Comparison of ENCODE assay signal across 33 mouse cellular contexts in genomic region chr1:39180517-39180916, GRCm38 (mm10). TPM values are rescaled to one million over a fixed set of nuclear protein-coding genes. Genes with fewer than 3 reads are reported as not detected.
DNase-seq lines count a peak whose midpoint lies in the region; ATAC-seq and TF ChIP-seq lines count a peak whose summit lies in the region.
"Had no signal": no experiment of that assay in that cellular context is flagged by ENCODE, and none has a peak within 500 bp of the region (broad histone marks: within the 10 kb centered on the region; RNA-seq: fewer than 3 reads in every experiment).

No protein-coding gene starts in this region.

- no peaks in the 10 kb centered on the region for H3K4me1 ChIP-seq in midbrain, embryonic 11.5 days (ENCODE audit: control insufficient read depth, insufficient read depth, low read length)
- H3K4me1 ChIP-seq in midbrain, embryonic 15.5 days, result no peaks in the 10 kb centered on the region
- H3K4me1 ChIP-seq: forebrain, embryonic 10.5 days; hindbrain, embryonic 12.5 days; intestine, embryonic 15.5 days; limb, embryonic 10.5 days; limb, embryonic 15.5 days; neural tube, embryonic 12.5 days had no signal

- H3K27me3 ChIP-seq in midbrain, embryonic 11.5 days (ENCODE audit: control insufficient read depth, insufficient read depth, low read length), result no peaks in the 10 kb centered on the region
- H3K27me3 ChIP-seq in midbrain, embryonic 15.5 days (replicated peaks), result no peaks in the 10 kb centered on the region
- no peaks in the 10 kb centered on the region for H3K27me3 ChIP-seq in Patski
- H3K27me3 ChIP-seq: CH12.LX; embryonic facial prominence, embryonic 13.5 days; hindbrain, embryonic 12.5 days; intestine, embryonic 15.5 days; limb, embryonic 15.5 days; neural tube, embryonic 12.5 days had no signal

- H3K9ac ChIP-seq in midbrain, embryonic 11.5 days (ENCODE audit: low read length), result no peak overlapping the region
- no peak overlapping the region for H3K9ac ChIP-seq in midbrain, embryonic 15.5 days
- H3K9ac ChIP-seq: embryonic facial prominence, embryonic 13.5 days; hindbrain, embryonic 12.5 days; intestine, embryonic 15.5 days; limb, embryonic 15.5 days; liver, embryonic 14.5 days; neural tube, embryonic 12.5 days had no signal

- no peak overlapping the region for H3K4me3 ChIP-seq in layer of hippocampus, adult 2 months
- H3K4me3 ChIP-seq in midbrain, embryonic 11.5 days (ENCODE audit: low read depth, low read length), result no peak overlapping the region
- no peak overlapping the region for H3K4me3 ChIP-seq in midbrain, embryonic 15.5 days
- H3K4me3 ChIP-seq: embryonic facial prominence, embryonic 13.5 days; forebrain, embryonic 10.5 days; hindbrain, embryonic 12.5 days; intestine, embryonic 15.5 days; limb, embryonic 10.5 days; limb, embryonic 15.5 days; myocyte; neural tube, embryonic 12.5 days had no signal

- POLR2A ChIA-PET in Patski (lab: Charles Lee), result no interaction called here

- peak; percentile 60 for TF ChIP-seq CTCF in layer of hippocampus, adult 2 months (conservative IDR thresholded peaks at IDR 0.05)
- peak; percentile 30 for TF ChIP-seq CTCF in Patski (IDR thresholded peaks at IDR 0.05)

- WGBS in midbrain, embryonic 11.5 days, result 94% methylated on average over 1 of the region's 1 CpGs
- 97% methylated on average over 1 of the region's 1 CpGs for WGBS in midbrain, embryonic 15.5 days

- in situ Hi-C loops in Patski (cut with MboI; ENCODE audit: low pct_unique_long_range_greater_than_20kb), result no loop called here

- H3K36me3 ChIP-seq in midbrain, embryonic 11.5 days (ENCODE audit: control insufficient read depth, insufficient read depth, low read length), result no peaks in the 10 kb centered on the region
- no peaks in the 10 kb centered on the region for H3K36me3 ChIP-seq in midbrain, embryonic 15.5 days (replicated peaks)
- H3K36me3 ChIP-seq: embryonic facial prominence, embryonic 13.5 days; forebrain, embryonic 10.5 days; hindbrain, embryonic 12.5 days; intestine, embryonic 15.5 days; limb, embryonic 10.5 days; limb, embryonic 15.5 days; neural tube, embryonic 12.5 days had no signal

- ATAC-seq in midbrain, embryonic 11.5 days (ENCODE audit: low FRiP score), result no peak
- ATAC-seq in midbrain, embryonic 15.5 days (replicated peaks), result no peak
- no peak for ATAC-seq in Patski
- ATAC-seq: forebrain, embryonic 16.5 days; hindbrain, postnatal 0 days; intestine, embryonic 15.5 days; midbrain, embryonic 16.5 days had no signal

- DNase-seq in layer of hippocampus, adult 2 months (ENCODE audit: low spot score in 2 of 2), result no peak
- no peak for DNase-seq in layer of hippocampus, postnatal 10 days (ENCODE audit: low spot score in 2 of 2)
- peak; percentile 17 for DNase-seq in midbrain, embryonic 11.5 days (ENCODE audit: low spot score, missing footprints)
- no peak for DNase-seq in Patski (ENCODE audit: low read depth, low spot score)
- DNase-seq in kidney, postnatal 10 days, result no peak
- DNase-seq: adrenal gland, postnatal 25 days; cerebellum, adult 11-12 months; cerebellum, postnatal 10 days; gastrocnemius, postnatal 14 days; heart, postnatal 36 days; kidney, adult 9 months; kidney, postnatal 25 days; right cerebral cortex, postnatal 4 days had no signal

- no peaks in the 10 kb centered on the region for H3K9me3 ChIP-seq in midbrain, embryonic 11.5 days (ENCODE audit: control insufficient read depth, low read length)
- no peaks in the 10 kb centered on the region for H3K9me3 ChIP-seq in midbrain, embryonic 15.5 days
- H3K9me3 ChIP-seq: embryonic facial prominence, embryonic 13.5 days; forebrain, embryonic 10.5 days; intestine, embryonic 15.5 days; limb, embryonic 10.5 days; limb, embryonic 15.5 days; neural tube, embryonic 12.5 days had no signal

- H3K27ac ChIP-seq in layer of hippocampus, adult 2 months, result no peak overlapping the region
- H3K27ac ChIP-seq in midbrain, embryonic 11.5 days (ENCODE audit: low read depth, low read length), result no peak overlapping the region
- no peak overlapping the region for H3K27ac ChIP-seq in midbrain, embryonic 15.5 days
- H3K27ac ChIP-seq: embryonic facial prominence, embryonic 13.5 days; forebrain, embryonic 10.5 days; hindbrain, embryonic 12.5 days; hindbrain, postnatal 0 days; intestine, embryonic 15.5 days; limb, embryonic 10.5 days; limb, embryonic 15.5 days; liver, embryonic 14.5 days; macrophage; neural tube, embryonic 12.5 days had no signal

- CTCF ChIA-PET in Patski (lab: Charles Lee), result interaction anchor here (1.4 to 1.8 kb wide), 2 partner anchors 13 to 15 kb away, joined by 3 read pairs; no protein-coding TSS in a partner anchor

- no peak overlapping the region for H3K4me2 ChIP-seq in midbrain, embryonic 11.5 days
- H3K4me2 ChIP-seq in midbrain, embryonic 15.5 days, result no peak overlapping the region
- H3K4me2 ChIP-seq: embryonic facial prominence, embryonic 13.5 days; heart, embryonic 11.5 days; hindbrain, embryonic 12.5 days; intestine, embryonic 15.5 days; limb, embryonic 15.5 days; neural tube, embryonic 12.5 days had no signal

RNA-seq across cellular contexts. Expression of gene Npas2, which starts 13.0 kb away (rescaled TPM):
- total RNA-seq in layer of hippocampus, adult 2 months (2021), result 10 to 100 TPM; 35.7 to 36.3 TPM
- 10 to 100 TPM; 19.8 to 21.3 TPM for total RNA-seq in layer of hippocampus, postnatal 10 days (2021)
- polyA plus RNA-seq in midbrain, embryonic 11.5 days (2014; fragmentation: Nextera tagmentation; extraction: Ambion mirVana), result 0.05 and 0.10 TPM in 2 replicates
- polyA plus RNA-seq in midbrain, embryonic 15.5 days (2015; fragmentation: Nextera tagmentation; extraction: Ambion mirVana), result 0.56 and 0.65 TPM in 2 replicates
- polyA plus RNA-seq in Patski (2021), result 9.8 TPM
- total RNA-seq: CH12.LX; common myeloid progenitor, adult 5-6 weeks; granulocyte monocyte progenitor cell, adult 5-6 weeks; MEL had no signal
- polyA plus RNA-seq: C2C12; forebrain, embryonic 10.5 days had no signal
